Mouse (Mus musculus) liver, postnatal 0 days (tissue): ENCODE measurements around the gene Eya2. TPM values are rescaled to one million over a fixed set of nuclear protein-coding genes. Genes with fewer than 3 reads are reported as not detected.

ENCODE experiments used
- ATAC-seq: fragments of 200-750 bp; cut with Nextera tagmentation; 2 replicates; pipeline ENCODE4 v1.8.0; 2017; ENCODE audit warnings: mild to moderate bottlenecking, moderate library complexity
- DNase-seq: peaks from one replicate; pipeline ENCODE4 v3.0.0-alpha.2; 2016
- H3K27ac ChIP-seq: fragments of 300-500 bp; sonication (generic); 2 replicates; pipeline ENCODE4 v1.5.1; 2014; ENCODE audit warnings: antibody characterized with exemption, moderate library complexity, mild to moderate bottlenecking, low read depth
- H3K27me3 ChIP-seq: fragments of 300-500 bp; sonication (generic); 2 replicates; pipeline ENCODE4 v1.6.1; 2014; ENCODE audit warnings: low read length, control low read depth, mixed read lengths; ENCODE audit not compliant: insufficient read depth
- H3K36me3 ChIP-seq: fragments of 300-500 bp; sonication (generic); replicated peaks from 2 replicates; pipeline ENCODE4 v1.6.1; 2014; ENCODE audit warnings: mild to moderate bottlenecking, control low read depth, low read length, moderate library complexity, mixed read lengths; ENCODE audit not compliant: insufficient read depth
- H3K4me1 ChIP-seq: fragments of 300-500 bp; sonication (generic); 2 replicates; pipeline ENCODE4 v1.6.1; 2014; ENCODE audit warnings: antibody characterized with exemption, mild to moderate bottlenecking, control low read depth; ENCODE audit not compliant: insufficient read depth
- H3K4me2 ChIP-seq: fragments of 300-500 bp; sonication (generic); 2 replicates; pipeline ENCODE4 v1.6.1; 2014; ENCODE audit warnings: low read depth, mild to moderate bottlenecking, low read length, moderate library complexity, mixed read lengths
- H3K4me3 ChIP-seq: fragments of 300-500 bp; sonication (generic); 2 replicates; pipeline ENCODE4 v1.5.1; 2014; ENCODE audit warnings: low read depth, low read length
- H3K9ac ChIP-seq: fragments of 300-500 bp; sonication (generic); replicated peaks from 2 replicates; pipeline ENCODE4 v1.6.1; 2014; ENCODE audit warnings: mild to moderate bottlenecking, moderate library complexity
- H3K9me3 ChIP-seq: fragments of 300-500 bp; sonication (generic); 2 replicates; pipeline ENCODE4 v1.6.1; 2016; ENCODE audit warnings: mild to moderate bottlenecking, control low read depth, low read length, mixed read lengths
- CTCF ChIP-seq: sonication (generic); IDR thresholded peaks from 2 replicates; pipeline ENCODE4 v1.5.1; 2016; ENCODE audit warnings: antibody characterized with exemption, low read depth
- EP300 ChIP-seq: IDR thresholded peaks from 2 replicates; pipeline ENCODE4 v1.6.1; 2016; ENCODE audit warnings: antibody characterized with exemption, low read depth, mild to moderate bottlenecking
- WGBS: fragments of 180-500 bp; shearing (Covaris S2); extraction: QIAGEN DNeasy Blood & Tissue Kit; methylation state at CpG from one replicate; pipeline ENCODE4 v1.1.7; 2014; ENCODE audit not compliant: insufficient replicate concordance; 5-methylcytosine and 5-hydroxymethylcytosine counted together
- polyA plus RNA-seq: library from polyadenylated mRNA; unstranded; fragments of >200 nt; fragmentation: Nextera tagmentation; extraction: Ambion mirVana; gene quantifications from 2 replicates; pipeline ENCODE4 v1.2.1, GENCODE M21; 2015

The Eya2 gene
- polyA plus RNA-seq, 1 experiment from 2014 or later: 0.20 TPM

- no peak for ATAC-seq
- TF ChIP-seq CTCF: no peak
- no peak for TF ChIP-seq EP300
- Histone ChIP-seq H3K4me3 (no peak overlapping the region), H3K4me2 (no peak overlapping the region), H3K4me1 (peaks cover 6% of the 10 kb centered on the region), H3K9ac (no peak overlapping the region), H3K27me3 (peaks cover 36% of the 10 kb centered on the region), H3K27ac (no peak overlapping the region), H3K36me3 (no peaks in the 10 kb centered on the region), H3K9me3 (no peaks in the 10 kb centered on the region)
- 59% methylated on average over 8 of the region's 8 CpGs for WGBS
- DNase-seq: no peak
These were observed 30.7 kb upstream of the Eya2 start for GRCm38 (mm10) chr2:165564101-165564500.

- Histone ChIP-seq H3K36me3 (no peaks in the 10 kb centered on the region), H3K4me1 (peaks cover 6% of the 10 kb centered on the region), H3K27ac (no peak overlapping the region), H3K9me3 (no peaks in the 10 kb centered on the region), H3K4me2 (no peak overlapping the region), H3K27me3 (peaks cover 36% of the 10 kb centered on the region), H3K9ac (no peak overlapping the region), H3K4me3 (no peak overlapping the region)
- WGBS: 60% methylated on average over 6 of the region's 6 CpGs
- DNase-seq (no peak), ATAC-seq (no peak)
- TF ChIP-seq CTCF: no peak
- no peak for TF ChIP-seq EP300
These were observed 30.2 kb upstream of the Eya2 start for GRCm38 (mm10) chr2:165564620-165565019.

- H3K9ac ChIP-seq: no peak overlapping the region
- peaks cover 6% of the 10 kb centered on the region for H3K4me1 ChIP-seq
- H3K4me2 ChIP-seq: no peak overlapping the region
- no peaks in the 10 kb centered on the region for H3K36me3 ChIP-seq
- H3K27ac ChIP-seq: no peak overlapping the region
- H3K27me3 ChIP-seq: peaks cover 34% of the 10 kb centered on the region
- no peak for ATAC-seq
- no peak overlapping the region for H3K4me3 ChIP-seq
- DNase-seq: no peak
- TF ChIP-seq EP300 (no peak), CTCF (no peak)
- 65% methylated on average over 6 of the region's 6 CpGs for WGBS
- no peaks in the 10 kb centered on the region for H3K9me3 ChIP-seq
These were observed 27.9 kb upstream of the Eya2 start for GRCm38 (mm10) chr2:165566898-165567297.

GRCm38 (mm10) chr2:165567820-165568219 is 27.0 kb upstream of the Eya2 start:
- H3K4me3 ChIP-seq: no peak overlapping the region
- H3K27me3 ChIP-seq: peaks cover 27% of the 10 kb centered on the region
- ATAC-seq (no peak), DNase-seq (no peak)
- peaks cover 6% of the 10 kb centered on the region for H3K4me1 ChIP-seq
- no peak overlapping the region for H3K4me2 ChIP-seq
- no peaks in the 10 kb centered on the region for H3K36me3 ChIP-seq
- no peak overlapping the region for H3K9ac ChIP-seq
- TF ChIP-seq CTCF (no peak), EP300 (no peak)
- 68% methylated on average over 9 of the region's 9 CpGs for WGBS
- no peak overlapping the region for H3K27ac ChIP-seq
- no peaks in the 10 kb centered on the region for H3K9me3 ChIP-seq

GRCm38 (mm10) chr2:165568911-165569310 is 25.9 kb upstream of the Eya2 start:
- Histone ChIP-seq H3K36me3 (no peaks in the 10 kb centered on the region), H3K4me2 (no peak overlapping the region), H3K4me3 (no peak overlapping the region), H3K4me1 (no peaks in the 10 kb centered on the region), H3K9ac (no peak overlapping the region), H3K27me3 (peaks cover 17% of the 10 kb centered on the region; the same call in 1 of the 2 replicates), H3K9me3 (no peaks in the 10 kb centered on the region), H3K27ac (no peak overlapping the region)
- no peak for ATAC-seq
- DNase-seq: no peak
- WGBS: 67% methylated on average over 6 of the region's 6 CpGs
- TF ChIP-seq EP300 (no peak), CTCF (no peak)

GRCm38 (mm10) chr2:165571216-165571778 is 23.5 kb upstream of the Eya2 start:
- Histone ChIP-seq H3K27me3 (no peaks in the 10 kb centered on the region), H3K4me3 (no peak overlapping the region), H3K9ac (no peak overlapping the region), H3K4me2 (no peak overlapping the region), H3K9me3 (no peaks in the 10 kb centered on the region), H3K4me1 (no peaks in the 10 kb centered on the region), H3K36me3 (no peaks in the 10 kb centered on the region), H3K27ac (no peak overlapping the region)
- ATAC-seq: no peak
- DNase-seq: no peak
- 28% methylated on average over 4 of the region's 4 CpGs for WGBS
- TF ChIP-seq EP300 (no peak), CTCF (no peak)

GRCm38 (mm10) chr2:165583044-165583443 is 11.8 kb upstream of the Eya2 start:
- H3K27me3 ChIP-seq: no peaks in the 10 kb centered on the region
- no peaks in the 10 kb centered on the region for H3K4me1 ChIP-seq
- H3K27ac ChIP-seq: no peak overlapping the region
- H3K9me3 ChIP-seq: no peaks in the 10 kb centered on the region
- no peak overlapping the region for H3K4me3 ChIP-seq
- DNase-seq: no peak
- H3K36me3 ChIP-seq: no peaks in the 10 kb centered on the region
- whole genome bisulfite sequencing: 74% methylated on average over 8 of the region's 8 CpGs
- no peak for TF ChIP-seq EP300
- no peak for TF ChIP-seq CTCF
- no peak overlapping the region for H3K4me2 ChIP-seq
- H3K9ac ChIP-seq: no peak overlapping the region
- no peak for ATAC-seq
